Mouse (Mus musculus) E14TG2a.4 (cell line): ENCODE results near the gene Tsga10ip.

ENCODE experiments used
- CTCF ChIP-seq: conservative IDR thresholded peaks from 2 replicates; pipeline ENCODE4 v1.5.1; 2014; ENCODE audit warnings: low read length
- NANOG ChIP-seq: IDR thresholded peaks from 2 replicates; pipeline ENCODE4 v1.6.1; 2014; ENCODE audit warnings: borderline replicate concordance, low read length, mixed read lengths

GRCm38 (mm10) chr19:5418750-5419466 lies 16.6 kb upstream of the Tsga10ip start:
- no peak for TF ChIP-seq CTCF
- TF ChIP-seq NANOG: no peak
